Mouse (Mus musculus) spleen, postnatal 4 days (tissue): ENCODE measurements around the gene Bend3.

ENCODE experiments used
- DNase-seq, 2 experiments: peaks; one replicate each; pipeline ENCODE4 v3.0.0; 2022; ENCODE audit warnings: low spot score in 2 of 2

Gene Bend3

DNA sequence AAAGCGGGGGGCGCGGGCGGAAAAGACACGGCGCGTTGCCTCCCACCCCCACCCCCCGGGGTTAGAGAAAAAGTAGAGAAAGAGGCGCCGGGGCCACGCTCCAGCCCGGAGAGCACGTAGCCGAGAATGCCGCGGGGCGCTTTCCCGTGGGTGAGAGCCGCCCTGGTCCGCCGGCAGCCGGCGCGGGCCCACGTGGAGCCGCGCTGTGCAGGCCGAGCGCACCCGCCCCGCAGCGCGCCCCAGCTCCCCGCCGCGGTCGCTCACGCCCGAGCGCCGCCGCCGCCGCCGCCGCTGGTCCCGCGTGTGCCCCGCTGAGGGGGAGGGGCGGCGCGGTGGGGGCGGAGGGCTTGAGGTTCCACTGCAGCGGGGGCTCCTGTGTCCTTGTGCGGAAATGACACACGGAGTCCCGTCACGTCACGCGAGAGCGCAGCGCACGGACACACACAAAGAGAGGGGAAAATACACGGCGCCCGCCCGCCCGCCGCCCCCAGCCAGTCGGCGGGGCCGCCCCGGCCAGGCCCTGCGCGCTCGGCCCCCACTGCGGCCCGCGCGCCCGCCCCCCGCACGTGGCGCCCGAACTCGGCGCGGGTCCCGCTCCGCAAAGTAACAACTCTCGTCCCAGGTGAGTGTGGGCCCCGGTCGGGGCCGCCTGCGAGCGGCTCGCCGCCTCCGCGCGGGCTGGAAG, at the start of gene Bend3:
TSS of gene Bend3 (plus strand) at position 81 of the 685 bp plus-strand sequence.
- peak; percentile 34 to 79 for DNase-seq

DNA sequence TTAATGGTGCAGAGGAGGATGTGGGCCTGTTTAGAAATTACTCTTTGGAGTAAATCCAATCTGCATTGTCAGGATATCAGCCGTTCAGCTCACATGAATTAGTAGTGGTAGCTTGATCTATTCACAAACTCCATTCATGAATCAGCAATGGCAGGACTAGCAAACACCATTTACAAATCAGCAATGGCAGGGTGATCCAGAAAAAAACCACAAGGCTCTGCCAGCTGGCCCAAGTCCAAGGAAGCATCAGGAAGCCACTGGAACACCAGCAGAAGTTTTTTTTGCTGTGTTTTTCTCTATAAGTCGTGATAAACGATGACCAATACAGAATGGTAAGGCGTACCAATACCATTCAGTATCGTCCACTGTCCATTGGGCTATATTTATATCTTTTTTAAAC, 48.0 kb upstream of the Bend3 start:
- no peak for DNase-seq

DNA sequence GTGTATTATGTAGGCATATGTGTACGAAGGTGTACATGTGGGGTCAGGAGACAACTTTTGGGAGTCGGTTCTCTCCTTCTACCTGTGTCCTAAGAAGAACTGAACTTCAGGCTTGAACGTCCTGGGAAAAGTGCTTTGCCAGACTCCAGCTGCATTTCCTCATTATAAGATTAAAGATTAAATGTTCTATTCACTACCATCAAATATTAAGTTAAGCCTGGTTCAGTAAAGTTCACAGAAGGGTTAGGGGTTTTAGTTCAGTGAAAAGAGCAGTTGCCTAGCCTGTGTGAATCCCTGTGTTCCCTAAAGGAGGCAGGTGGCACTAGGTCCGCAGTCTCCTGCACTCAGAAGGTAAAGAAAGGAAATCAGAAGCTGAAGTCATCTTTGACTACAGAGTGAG, 44.3 kb upstream of the Bend3 start:
- DNase-seq: no peak

DNA sequence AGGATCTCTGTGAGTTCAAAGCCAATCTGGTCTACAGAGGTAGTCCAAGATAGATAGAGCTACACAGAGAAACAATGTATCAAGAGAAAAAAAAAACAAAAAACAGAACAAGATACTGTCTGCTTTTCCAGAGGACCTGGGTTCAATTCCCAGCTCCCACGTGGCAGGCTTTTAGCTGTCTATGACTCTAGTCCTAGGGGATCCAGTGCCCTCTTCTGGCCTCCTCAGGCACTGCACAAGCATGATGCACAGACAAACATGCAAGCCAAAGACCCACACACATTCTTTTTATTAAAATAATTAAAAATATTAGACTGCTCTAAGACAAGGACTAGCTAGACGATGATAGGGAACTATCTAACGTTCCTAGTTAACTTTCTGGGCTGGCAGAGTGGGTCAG, 42.9 kb upstream of the Bend3 start:
- DNase-seq: no peak

DNA sequence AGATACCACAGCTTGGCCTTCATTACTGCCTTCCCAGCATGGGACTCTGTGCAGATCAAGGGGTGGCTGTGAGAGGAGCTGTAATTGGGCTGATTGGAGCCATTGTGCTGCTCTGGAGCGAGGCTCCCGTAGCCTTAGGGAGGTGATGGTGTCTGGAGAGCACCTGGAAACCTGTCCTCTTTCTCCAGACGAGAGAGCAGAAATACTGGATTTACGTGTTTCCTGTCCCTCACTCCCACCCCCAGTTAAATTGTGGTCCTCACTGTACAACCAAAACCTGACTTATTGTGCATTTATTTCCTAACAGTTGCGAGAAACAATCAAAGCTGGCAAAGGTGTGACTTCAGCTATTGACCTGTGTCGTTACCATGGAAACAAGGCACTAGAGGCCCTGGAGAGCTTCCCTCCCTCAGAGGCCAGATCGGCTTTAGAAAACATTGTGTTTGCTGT, 39.1 kb upstream of the Bend3 start:
- no peak for DNase-seq

DNA sequence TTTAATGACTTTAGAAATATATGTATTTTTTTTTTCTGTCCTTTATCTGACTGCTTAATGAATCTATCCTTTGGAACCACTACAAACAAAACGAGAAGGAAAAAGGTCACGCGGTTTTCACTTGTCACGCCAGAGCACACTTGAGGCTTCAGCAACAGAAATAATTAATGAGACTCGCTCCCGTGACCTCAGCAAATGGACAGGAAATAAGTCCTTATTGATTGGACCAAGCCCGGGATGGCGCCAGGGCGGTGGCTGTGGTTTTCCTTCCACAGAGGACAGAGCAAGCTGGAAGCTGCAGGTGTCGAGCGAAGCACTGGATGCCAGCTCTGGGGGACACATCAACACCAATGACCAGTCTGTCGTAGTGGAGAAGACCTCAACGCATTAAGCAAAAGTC, 38.6 kb upstream of the Bend3 start:
- no peak for DNase-seq

DNA sequence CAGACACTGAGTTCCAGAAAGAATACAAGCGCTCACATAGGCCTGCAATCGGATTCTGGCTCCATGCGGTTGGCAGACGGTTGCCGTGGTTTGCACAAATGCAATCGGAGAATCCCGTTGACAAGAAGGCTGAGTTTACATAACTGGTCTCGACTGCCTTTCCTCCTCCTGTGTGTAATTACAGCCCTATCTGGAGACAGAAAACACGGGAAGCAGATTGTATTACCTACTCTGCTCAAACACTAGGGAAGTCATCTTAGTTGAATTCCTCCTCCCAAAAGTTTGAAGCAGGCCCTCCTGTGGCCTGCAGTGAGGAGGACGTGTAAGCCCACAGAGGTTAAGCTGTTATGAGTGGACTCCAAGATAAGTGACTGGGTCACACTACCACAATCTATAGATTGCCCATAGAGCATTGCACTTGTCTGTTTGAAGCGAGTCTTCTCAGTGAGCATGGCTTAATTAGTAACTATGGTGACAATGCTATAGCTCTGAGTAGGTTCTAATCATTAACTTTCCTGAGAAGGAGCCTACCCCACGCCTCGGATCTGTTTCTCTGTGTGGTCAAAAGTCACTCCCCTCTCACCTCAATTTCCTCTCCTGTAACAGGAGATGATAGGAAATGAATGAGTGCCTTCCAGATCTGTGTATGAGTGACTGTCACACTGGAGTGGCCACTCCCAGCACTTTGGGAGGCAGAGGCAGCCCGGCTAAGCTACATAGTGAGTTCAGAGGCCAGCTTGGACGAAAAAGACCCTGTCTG, 37.5 kb upstream of the Bend3 start:
- DNase-seq: no peak

DNA sequence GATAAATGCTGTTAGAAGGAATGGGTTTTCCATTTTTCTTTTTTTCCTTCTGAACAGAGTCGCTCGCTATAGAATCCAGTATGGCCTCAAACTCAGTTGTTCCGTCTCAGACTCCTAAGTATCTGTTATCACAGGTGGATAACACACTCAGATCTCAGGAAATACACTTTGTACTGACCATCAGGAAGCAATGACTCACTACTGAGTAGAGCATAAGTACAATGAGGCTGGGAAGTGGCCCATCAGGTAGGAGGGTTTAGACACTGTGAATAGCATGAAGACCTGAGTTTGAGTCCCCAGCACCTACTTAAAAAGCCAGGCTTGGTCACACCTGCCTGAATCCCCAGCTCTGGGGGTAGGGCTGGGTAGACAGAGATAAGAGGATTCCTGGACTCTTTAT, 30.0 kb upstream of the Bend3 start:
- no peak for DNase-seq

DNA sequence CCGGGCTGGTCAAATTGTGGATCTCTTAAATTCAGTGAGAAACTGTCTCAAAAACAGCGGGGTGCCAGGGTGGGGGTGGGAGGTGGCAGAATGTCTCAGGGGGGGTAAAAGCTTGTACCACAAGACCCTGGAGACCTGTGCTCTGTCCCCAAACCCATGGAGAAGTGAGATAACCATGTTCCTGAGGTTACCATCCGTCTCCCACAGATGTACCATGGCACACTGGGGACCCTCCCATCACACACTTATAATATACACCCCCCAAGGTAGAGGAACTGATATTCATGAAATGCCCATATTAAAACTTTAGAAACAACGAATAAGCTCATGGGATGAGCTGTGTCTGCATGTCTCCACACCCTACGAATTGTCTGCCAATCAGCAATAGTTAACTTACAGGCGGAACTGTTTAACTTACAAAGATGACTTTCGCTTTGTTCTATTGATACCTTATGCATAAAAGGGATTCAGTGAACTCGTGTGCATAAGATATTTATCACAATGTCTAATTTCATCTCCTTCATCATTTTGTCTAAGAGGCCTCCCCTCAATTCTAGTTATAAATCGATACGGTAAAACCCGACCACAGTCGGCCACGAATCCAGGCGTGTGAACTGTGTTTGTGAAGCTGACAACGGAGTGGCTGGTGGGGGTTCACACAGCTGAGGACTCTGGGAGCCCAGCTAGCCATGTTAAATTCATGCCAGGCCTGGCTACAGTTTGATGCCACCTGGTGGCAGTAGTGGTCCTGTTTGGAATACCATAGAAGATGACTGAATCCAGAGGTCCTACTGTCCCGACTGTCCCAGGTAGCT, 26.6 kb upstream of the Bend3 start:
- peak; percentile 45 to 70 for DNase-seq

DNA sequence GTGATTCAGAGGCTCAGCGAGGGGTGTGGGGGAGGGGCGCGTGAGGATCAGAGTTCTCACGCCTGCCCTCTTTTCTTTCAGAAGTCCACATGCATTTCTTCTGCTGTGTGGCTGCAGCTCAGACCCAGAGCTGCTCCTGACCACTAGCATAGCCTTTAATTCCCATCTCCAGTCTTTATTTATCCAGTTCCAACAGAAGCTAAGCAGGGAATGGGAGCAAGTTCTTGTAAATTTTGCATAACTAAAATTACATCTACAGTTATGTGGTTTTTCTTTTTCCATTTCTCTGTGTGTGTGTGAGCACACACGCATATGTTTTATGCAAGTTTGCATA, 26.0 kb upstream of the Bend3 start:
- no peak for DNase-seq

DNA sequence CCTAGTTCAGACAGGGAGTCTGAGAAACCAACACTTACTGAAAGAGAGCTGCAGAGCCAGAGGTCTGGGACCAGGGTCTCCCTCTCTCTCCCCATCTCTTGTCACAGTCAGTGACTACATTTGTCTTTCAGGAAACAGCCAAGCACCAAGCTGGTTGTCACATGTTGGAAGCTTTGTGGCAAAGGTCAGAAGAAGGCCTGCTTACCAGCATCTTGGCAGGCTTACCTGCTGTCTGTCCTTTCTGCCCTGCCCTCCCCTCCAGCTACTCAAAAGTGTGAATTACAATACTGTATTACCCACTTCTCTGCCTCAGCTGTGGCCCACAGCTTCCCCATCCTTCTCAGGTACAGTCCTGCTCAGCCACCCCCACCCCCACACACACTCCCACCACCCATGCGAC, 24.4 kb upstream of the Bend3 start:
- DNase-seq: no peak

DNA sequence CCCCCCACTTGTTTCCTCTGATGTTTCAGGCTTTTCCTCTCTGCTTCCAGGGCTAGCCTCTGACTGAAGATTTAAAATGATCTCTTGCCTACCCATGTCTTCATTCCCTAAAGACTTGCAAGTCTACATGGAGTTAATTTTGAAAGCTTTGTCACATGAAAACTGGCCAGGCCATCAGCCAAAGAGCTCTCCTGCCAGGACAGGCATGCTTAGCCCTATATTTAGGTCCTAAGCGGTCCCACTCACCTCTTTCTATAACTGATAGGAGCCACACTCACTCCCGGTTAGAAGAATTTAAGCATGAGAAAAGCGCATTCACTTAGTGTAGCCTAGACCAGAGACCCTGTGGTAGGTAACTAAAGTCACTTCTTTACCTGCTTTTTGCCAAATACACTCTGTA, 24.0 kb upstream of the Bend3 start:
- DNase-seq: no peak

DNA sequence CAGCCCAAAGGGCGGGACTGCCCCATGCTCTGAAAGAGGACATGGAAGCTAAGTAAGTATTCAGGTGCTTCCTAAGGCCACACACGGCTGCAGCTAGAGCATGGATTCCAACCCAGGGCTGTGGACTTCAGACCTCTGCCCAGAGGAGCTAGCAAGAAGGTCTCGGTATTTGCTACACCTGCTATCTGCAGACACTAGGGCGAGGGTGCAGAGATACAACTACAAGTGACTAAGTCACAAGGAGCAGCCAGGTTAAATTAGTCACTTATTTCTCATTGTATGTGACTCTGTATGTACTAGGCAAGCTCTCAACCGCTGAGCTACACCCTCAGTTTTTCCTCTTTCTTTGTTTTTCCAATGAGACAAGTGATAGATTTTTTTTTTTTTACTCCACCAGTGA, 15.8 kb upstream of the Bend3 start:
- no peak for DNase-seq

DNA sequence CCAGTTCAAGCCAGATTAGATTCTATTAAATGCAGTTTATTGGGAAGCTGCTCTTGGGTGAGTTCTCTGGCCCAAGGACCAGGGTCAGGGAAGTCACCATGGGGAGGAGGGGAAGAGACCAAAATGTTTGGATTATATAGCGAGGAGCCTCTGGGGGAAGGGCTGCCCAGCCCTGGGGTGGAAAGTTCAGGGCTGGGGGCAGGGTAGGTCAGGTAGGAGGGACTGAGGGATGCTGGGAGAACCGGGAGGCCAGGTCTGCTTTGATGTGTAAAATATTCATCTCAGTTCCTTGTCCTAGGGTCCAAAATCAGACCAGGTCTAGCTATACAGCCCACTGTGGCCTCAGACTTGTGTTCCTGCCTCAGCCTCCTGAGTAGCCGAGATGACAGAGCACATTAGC, 15.4 kb upstream of the Bend3 start:
- DNase-seq: no peak

DNA sequence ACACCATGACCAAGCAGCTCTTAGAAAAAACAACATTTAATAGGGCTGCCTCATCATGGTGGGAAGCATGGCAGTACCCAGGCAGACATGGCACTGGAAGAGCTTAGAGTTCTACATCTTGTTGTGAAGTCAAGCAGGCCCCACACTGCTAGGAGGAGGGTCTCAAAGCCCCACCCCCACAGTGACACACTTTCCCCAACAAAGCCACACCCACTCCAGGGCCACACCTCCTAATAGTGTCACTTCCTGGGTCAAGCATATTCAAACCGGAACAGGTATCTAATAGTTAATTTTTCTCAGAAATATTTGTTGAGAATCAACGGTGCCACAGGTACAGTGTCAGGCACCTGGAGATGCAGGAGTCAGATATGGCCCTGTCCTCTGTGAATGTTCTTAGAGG, 12.4 kb upstream of the Bend3 start:
- DNase-seq: no peak

DNA sequence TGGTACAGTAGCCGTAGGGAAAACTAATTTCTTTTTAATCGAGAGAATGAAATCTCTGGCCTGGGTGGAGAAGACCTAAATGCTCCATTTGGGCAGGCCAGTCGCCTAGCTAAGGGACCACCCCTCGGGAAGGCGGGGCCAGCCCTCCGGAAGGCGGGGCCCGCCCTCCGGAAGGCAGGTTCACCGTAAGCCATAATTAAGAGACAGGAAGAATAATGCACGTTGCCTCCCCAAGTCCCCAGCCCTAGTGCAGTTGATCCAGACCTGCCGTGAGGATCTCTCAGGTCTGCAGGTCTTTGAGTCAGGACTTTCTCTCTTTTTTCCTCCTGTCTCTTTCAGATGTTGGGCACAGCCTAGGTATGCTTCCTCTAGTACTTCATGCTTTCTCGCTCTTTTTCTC, 11.0 kb upstream of the Bend3 start:
- DNase-seq: no peak

DNA sequence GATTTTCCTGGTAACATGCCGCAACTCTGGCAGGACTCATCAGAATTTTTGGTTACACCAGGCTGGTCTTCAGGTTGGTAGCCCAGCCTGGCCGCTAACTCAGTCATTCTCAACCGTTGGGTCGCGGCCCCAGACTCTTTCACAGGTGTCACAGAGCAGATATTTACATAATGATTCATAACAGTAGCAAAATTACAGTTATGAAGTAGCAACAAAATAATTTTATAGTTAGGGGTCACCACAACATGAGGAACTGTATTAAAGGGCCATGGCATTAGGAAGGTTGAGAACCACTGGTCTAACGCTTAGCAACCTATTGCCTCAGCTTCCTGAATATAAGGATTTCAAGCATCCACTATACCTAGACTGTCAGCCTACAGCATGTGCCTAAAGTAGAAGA, 10.3 kb upstream of the Bend3 start:
- no peak for DNase-seq

DNA sequence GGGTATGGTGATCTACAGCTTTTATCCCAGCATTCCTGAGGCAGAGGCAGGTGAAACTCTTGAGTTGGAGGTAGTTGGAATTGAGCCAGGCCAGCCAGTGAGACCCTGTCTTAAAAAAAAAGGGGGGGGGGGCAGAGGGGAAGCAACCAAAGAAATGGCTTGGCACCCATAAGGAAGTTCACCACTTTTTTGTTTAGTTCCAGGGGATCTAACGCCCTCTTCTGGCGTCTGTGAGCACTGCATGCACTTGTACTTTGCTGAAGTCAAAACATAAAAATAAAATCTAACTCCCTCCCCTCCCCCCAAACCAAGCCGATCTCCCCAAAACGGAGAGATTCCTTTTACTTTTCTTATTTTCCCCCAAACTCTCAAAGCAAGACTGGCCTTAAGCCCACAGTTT, 3.3 kb upstream of the Bend3 start:
- DNase-seq: peak; percentile 33 to 74

DNA sequence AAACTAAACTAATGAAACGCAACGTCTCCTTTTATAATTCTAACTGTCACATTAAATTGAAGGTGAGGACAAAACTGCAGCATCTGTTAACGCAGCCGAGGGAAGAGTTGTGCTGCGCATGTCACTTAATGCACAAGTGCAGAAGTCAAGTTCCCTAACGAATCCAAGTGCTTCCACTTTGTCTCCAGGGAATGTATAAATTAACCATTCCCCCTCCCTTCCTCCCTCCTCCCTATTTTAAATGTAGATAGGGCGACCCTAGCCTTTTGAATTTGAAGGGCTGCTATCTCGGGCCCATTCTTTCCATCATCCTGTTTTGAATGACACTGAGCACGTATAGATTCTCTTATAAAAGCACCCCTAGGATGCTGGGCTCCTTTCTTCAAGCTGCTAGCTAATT, 1.2 kb upstream of the Bend3 start:
- DNase-seq: no peak

DNA sequence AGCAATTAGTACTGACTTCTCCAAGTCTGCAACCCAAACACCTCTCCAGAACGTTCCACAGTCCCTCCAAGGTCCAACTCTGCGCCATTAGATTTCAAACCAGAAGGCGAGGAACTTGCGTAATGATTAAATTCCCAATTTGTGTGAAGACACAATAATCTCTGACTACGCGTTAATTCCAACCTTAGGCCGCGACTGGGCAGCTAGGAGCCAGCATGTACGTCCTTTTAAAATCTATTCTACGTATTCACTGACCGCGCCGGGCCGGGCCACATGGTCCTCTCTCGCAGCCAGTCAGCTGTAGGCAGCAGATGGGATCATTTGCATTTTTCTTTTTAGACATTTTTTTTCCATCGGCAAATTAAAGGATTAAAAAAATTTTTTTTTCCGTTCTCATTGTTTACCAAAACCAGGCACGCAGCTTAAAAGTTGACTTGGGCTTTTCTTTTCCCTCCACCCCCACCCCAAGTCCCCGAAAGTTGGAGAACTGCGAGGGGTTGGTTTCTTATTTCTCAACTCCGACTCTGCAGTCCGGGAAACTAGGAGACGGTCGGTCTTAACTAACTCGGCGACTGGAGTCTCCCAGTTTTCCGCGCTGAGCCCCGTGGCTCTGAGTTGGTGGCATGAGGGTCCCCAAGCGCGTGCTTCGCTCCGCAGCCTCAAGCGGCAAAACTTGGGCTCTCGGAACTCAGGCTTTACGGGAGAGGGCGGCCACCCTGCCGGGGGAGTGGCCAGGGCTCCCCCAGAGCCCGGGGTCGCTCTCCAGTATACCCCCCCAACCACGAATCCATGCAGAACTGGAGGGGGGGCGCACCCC, 558 bp upstream of the Bend3 start:
- DNase-seq: peak; percentile 26 to 69

DNA sequence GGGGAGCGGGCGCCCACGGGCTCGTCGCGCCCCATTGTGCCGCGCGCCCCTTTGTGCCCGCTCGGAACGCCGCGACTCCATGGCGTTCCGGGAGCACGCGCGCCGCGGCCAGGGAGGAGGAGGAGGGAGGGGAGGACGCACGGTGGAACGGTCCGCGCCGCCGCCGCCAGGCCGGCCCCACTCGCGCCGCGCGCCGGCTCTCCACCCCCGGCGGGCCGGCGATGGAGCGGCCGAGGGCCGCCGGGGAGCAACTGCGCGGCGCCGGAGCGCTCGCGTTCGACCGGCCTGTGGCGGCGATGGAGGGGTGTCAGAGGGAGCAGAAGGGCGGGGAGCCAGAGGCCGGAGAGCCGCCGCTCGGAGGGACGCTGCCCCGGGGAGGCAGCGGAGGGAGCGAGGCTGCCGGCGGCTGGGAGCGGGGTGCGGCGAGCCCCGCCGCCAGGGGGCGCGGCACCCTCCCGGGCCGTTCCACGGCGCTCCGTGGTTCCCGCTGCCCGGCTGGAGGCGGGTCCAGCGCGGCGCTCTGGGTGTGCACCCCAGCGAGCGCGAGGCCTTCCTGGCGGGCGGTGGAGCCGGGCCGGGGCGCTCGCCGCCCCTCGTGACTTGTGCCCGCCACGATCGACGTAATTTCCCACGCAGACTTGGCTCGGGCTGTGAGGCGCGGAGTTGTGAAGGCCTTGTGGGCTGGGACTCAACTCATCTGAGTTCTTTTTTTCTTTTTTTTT, 966 bp downstream of the Bend3 start:
- DNase-seq: peak; percentile 89 to 96
